Mouse (Mus musculus) embryonic facial prominence, embryonic 10.5 days (tissue): ENCODE measurements at regions not wholly inside any gene's neighbourhood (a gene's known extent, or its start where the extent isn't known, plus 50 kb on each side); places are given as distances from the start of the nearest gene placed in this dataset.

Experiments used
- DNase-seq: peaks from one replicate; pipeline ENCODE4 v3.0.0-alpha.2; 2017; ENCODE audit warnings: low spot score
- H3K27ac ChIP-seq: fragments of 300-500 bp; sonication (generic); replicated peaks from 2 replicates; pipeline ENCODE4 v1.5.1; 2016; ENCODE audit warnings: mild to moderate bottlenecking
- H3K27me3 ChIP-seq: fragments of 300-500 bp; sonication (generic); replicated peaks from 2 replicates; pipeline ENCODE4 v1.6.1; 2016; ENCODE audit warnings: low read depth, mild to moderate bottlenecking; ENCODE audit not compliant: poor library complexity, severe bottlenecking
- H3K36me3 ChIP-seq: fragments of 300-500 bp; sonication (generic); replicated peaks from 2 replicates; pipeline ENCODE4 v1.6.1; 2016; ENCODE audit warnings: mild to moderate bottlenecking, moderate library complexity
- H3K4me1 ChIP-seq: fragments of 300-500 bp; sonication (generic); 2 replicates; pipeline ENCODE4 v1.6.1; 2016
- H3K4me3 ChIP-seq: fragments of 300-500 bp; sonication (generic); 2 replicates; pipeline ENCODE4 v1.5.1; 2016; ENCODE audit warnings: mild to moderate bottlenecking, moderate library complexity
- H3K9me3 ChIP-seq: fragments of 300-500 bp; sonication (generic); 2 replicates; pipeline ENCODE4 v1.6.1; 2016; ENCODE audit warnings: mild to moderate bottlenecking
- WGBS: fragments of 180-500 bp; shearing (Covaris S2); methylation state at CpG from one replicate; pipeline ENCODE4 v1.1.7; 2016; 5-methylcytosine and 5-hydroxymethylcytosine counted together

GRCm38 (mm10) chr10:45813804-45814203 lies 236.2 kb downstream of the Hace1 start:
- no peaks in the 10 kb centered on the region for H3K36me3 ChIP-seq
- H3K27ac ChIP-seq: 0 out of 2 replicates have a peak overlapping the region, but pooled peaks have one; percentile 74
- 31% methylated on average over 2 of the region's 2 CpGs for WGBS
- H3K4me1 ChIP-seq: peaks cover 38% of the 10 kb centered on the region
- H3K9me3 ChIP-seq: no peaks in the 10 kb centered on the region
- H3K4me3 ChIP-seq: no peak overlapping the region
- DNase-seq: peak; percentile 33
- H3K27me3 ChIP-seq: no peaks in the 10 kb centered on the region

GRCm38 (mm10) chr10:45816679-45817078 lies 239.1 kb downstream of the Hace1 start:
- H3K27ac ChIP-seq: peak overlapping the region; percentile 54; the same call in 1 of the 2 replicates
- 87% methylated on average over 4 of the region's 4 CpGs for WGBS
- H3K4me1 ChIP-seq: peaks cover 36% of the 10 kb centered on the region
- H3K9me3 ChIP-seq: no peaks in the 10 kb centered on the region
- H3K4me3 ChIP-seq: no peak overlapping the region
- no peak for DNase-seq
- H3K36me3 ChIP-seq: no peaks in the 10 kb centered on the region
- H3K27me3 ChIP-seq: no peaks in the 10 kb centered on the region

GRCm38 (mm10) chr10:45820986-45821655 lies 243.5 kb downstream of the Hace1 start:
- H3K27me3 ChIP-seq: no peaks in the 10 kb centered on the region
- H3K4me1 ChIP-seq: peaks cover 4% of the 10 kb centered on the region; the same call in 1 of the 2 replicates
- H3K4me3 ChIP-seq: no peak overlapping the region
- no peak for DNase-seq
- H3K36me3 ChIP-seq: no peaks in the 10 kb centered on the region
- H3K9me3 ChIP-seq: no peaks in the 10 kb centered on the region
- peak overlapping the region; percentile 44; the same call in 1 of the 2 replicates for H3K27ac ChIP-seq
- WGBS: 71% methylated on average over 8 of the region's 8 CpGs

GRCm38 (mm10) chr10:45822251-45822650 lies 244.6 kb downstream of the Hace1 start:
- Histone ChIP-seq H3K27ac (no peak overlapping the region), H3K9me3 (no peaks in the 10 kb centered on the region), H3K36me3 (no peaks in the 10 kb centered on the region), H3K4me3 (no peak overlapping the region), H3K4me1 (peaks cover 4% of the 10 kb centered on the region; the same call in 1 of the 2 replicates), H3K27me3 (no peaks in the 10 kb centered on the region)
- 87% methylated on average over 1 of the region's 1 CpGs for WGBS
- no peak for DNase-seq

- no peaks in the 10 kb centered on the region for H3K27me3 ChIP-seq
- 93% methylated on average over 2 of the region's 2 CpGs for WGBS
- H3K27ac ChIP-seq: no peak overlapping the region
- DNase-seq: no peak
- peaks cover 4% of the 10 kb centered on the region; the same call in 1 of the 2 replicates for H3K4me1 ChIP-seq
- no peaks in the 10 kb centered on the region for H3K9me3 ChIP-seq
- H3K4me3 ChIP-seq: no peak overlapping the region
- H3K36me3 ChIP-seq: no peaks in the 10 kb centered on the region
Measured at GRCm38 (mm10) chr10:45823612-45824011, 246.0 kb downstream of the Hace1 start.

- no peaks in the 10 kb centered on the region for H3K27me3 ChIP-seq
- no peaks in the 10 kb centered on the region for H3K36me3 ChIP-seq
- DNase-seq: no peak
- H3K9me3 ChIP-seq: no peaks in the 10 kb centered on the region
- no peak overlapping the region for H3K27ac ChIP-seq
- WGBS: 88% methylated on average over 2 of the region's 2 CpGs
- H3K4me3 ChIP-seq: no peak overlapping the region
- H3K4me1 ChIP-seq: peaks cover 5% of the 10 kb centered on the region; the same call in 1 of the 2 replicates
Measured at GRCm38 (mm10) chr10:45848654-45849053, 271.0 kb downstream of the Hace1 start.

- 93% methylated on average over 1 of the region's 1 CpGs for WGBS
- Histone ChIP-seq H3K4me3 (no peak overlapping the region), H3K4me1 (peaks cover 5% of the 10 kb centered on the region; the same call in 1 of the 2 replicates), H3K27me3 (no peaks in the 10 kb centered on the region), H3K9me3 (no peaks in the 10 kb centered on the region), H3K36me3 (no peaks in the 10 kb centered on the region), H3K27ac (no peak overlapping the region)
- DNase-seq: no peak
Measured at GRCm38 (mm10) chr10:45849841-45850240, 272.2 kb downstream of the Hace1 start.

GRCm38 (mm10) chr10:45850625-45851024 lies 273.0 kb downstream of the Hace1 start:
- DNase-seq: no peak

GRCm38 (mm10) chr10:45852688-45853087 lies 275.1 kb downstream of the Hace1 start:
- DNase-seq: no peak
- Histone ChIP-seq H3K27me3 (no peaks in the 10 kb centered on the region), H3K36me3 (no peaks in the 10 kb centered on the region), H3K27ac (no peak overlapping the region), H3K4me1 (peaks cover 10% of the 10 kb centered on the region), H3K9me3 (no peaks in the 10 kb centered on the region), H3K4me3 (no peak overlapping the region)
- WGBS: 53% methylated on average over 5 of the region's 5 CpGs

More at GRCm38 (mm10) chr10:45850625-45851024, 273.0 kb downstream of the Hace1 start:
- Histone ChIP-seq H3K27me3 (no peaks in the 10 kb centered on the region), H3K36me3 (no peaks in the 10 kb centered on the region), H3K4me3 (no peak overlapping the region), H3K4me1 (peaks cover 9% of the 10 kb centered on the region), H3K9me3 (no peaks in the 10 kb centered on the region), H3K27ac (no peak overlapping the region)
- 44% methylated on average over 6 of the region's 6 CpGs for WGBS

GRCm38 (mm10) chr10:45855514-45855913 lies 277.9 kb downstream of the Hace1 start:
- DNase-seq: peak; percentile 46
- Histone ChIP-seq H3K27me3 (no peaks in the 10 kb centered on the region), H3K4me1 (peaks cover 23% of the 10 kb centered on the region), H3K27ac (no peak overlapping the region), H3K36me3 (no peaks in the 10 kb centered on the region), H3K9me3 (no peaks in the 10 kb centered on the region), H3K4me3 (no peak overlapping the region)
- 33% methylated on average over 3 of the region's 3 CpGs for WGBS

GRCm38 (mm10) chr10:45859137-45859536 lies 281.5 kb downstream of the Hace1 start:
- no peaks in the 10 kb centered on the region for H3K27me3 ChIP-seq
- H3K9me3 ChIP-seq: no peaks in the 10 kb centered on the region
- H3K4me3 ChIP-seq: no peak overlapping the region
- no peaks in the 10 kb centered on the region for H3K36me3 ChIP-seq
- 75% methylated on average over 3 of the region's 3 CpGs for WGBS
- no peak for DNase-seq
- H3K27ac ChIP-seq: no peak overlapping the region; the same call in 1 of the 2 replicates
- H3K4me1 ChIP-seq: peaks cover 25% of the 10 kb centered on the region

- Histone ChIP-seq H3K27me3 (no peaks in the 10 kb centered on the region), H3K27ac (peak overlapping the region; percentile 68), H3K9me3 (no peaks in the 10 kb centered on the region), H3K36me3 (no peaks in the 10 kb centered on the region), H3K4me3 (no peak overlapping the region), H3K4me1 (peaks cover 25% of the 10 kb centered on the region)
- 58% methylated on average over 4 of the region's 4 CpGs for WGBS
- no peak for DNase-seq
Measured at GRCm38 (mm10) chr10:45859909-45860308, 282.3 kb downstream of the Hace1 start.

GRCm38 (mm10) chr10:45860696-45861095 lies 283.1 kb downstream of the Hace1 start:
- H3K27ac ChIP-seq: peak overlapping the region; percentile 68; the same call in 1 of the 2 replicates
- no peak for DNase-seq
- no peak overlapping the region for H3K4me3 ChIP-seq
- WGBS: 44% methylated on average over 4 of the region's 4 CpGs
- peaks cover 22% of the 10 kb centered on the region for H3K4me1 ChIP-seq
- H3K9me3 ChIP-seq: no peaks in the 10 kb centered on the region
- H3K36me3 ChIP-seq: no peaks in the 10 kb centered on the region
- no peaks in the 10 kb centered on the region for H3K27me3 ChIP-seq
